Mouse (Mus musculus) thymus, adult 2 months (tissue): ENCODE data around the gene Sytl4. TPM values are rescaled to one million over a fixed set of nuclear protein-coding genes. Genes with fewer than 3 reads are reported as not detected.

Experiments used
- DNase-seq: peaks from one replicate; pipeline ENCODE4 v3.0.0; 2021
- H3K27ac ChIP-seq: fragments of 200-500 bp; 2 replicates; pipeline ENCODE4 v1.5.1; 2012; ENCODE audit warnings: low read length, control low read depth; ENCODE audit not compliant: control insufficient read depth, insufficient read depth
- H3K27me3 ChIP-seq: fragments of 200-500 bp; 2 replicates; pipeline ENCODE4 v1.6.1; 2012; ENCODE audit warnings: mild to moderate bottlenecking, low read length, moderate library complexity, mixed read lengths; ENCODE audit not compliant: control insufficient read depth, insufficient read depth
- H3K36me3 ChIP-seq: fragments of 200-500 bp; 2 replicates; pipeline ENCODE4 v1.6.1; 2012; ENCODE audit warnings: mild to moderate bottlenecking, low read length, moderate library complexity; ENCODE audit not compliant: control insufficient read depth, insufficient read depth
- H3K4me1 ChIP-seq: fragments of 200-500 bp; replicated peaks from 2 replicates; pipeline ENCODE4 v1.6.1; 2012; ENCODE audit warnings: low read length; ENCODE audit not compliant: control insufficient read depth, insufficient read depth
- H3K4me3 ChIP-seq: fragments of 200-500 bp; 2 replicates; pipeline ENCODE4 v1.5.1; 2012; ENCODE audit warnings: mild to moderate bottlenecking, low read length, control low read depth, moderate library complexity; ENCODE audit not compliant: control insufficient read depth, insufficient read depth
- CTCF ChIP-seq: fragments of 200-500 bp; IDR thresholded peaks from 2 replicates; pipeline ENCODE4 v1.5.1; 2012; ENCODE audit warnings: mild to moderate bottlenecking, control low read depth, low read length, moderate library complexity, borderline replicate concordance; ENCODE audit not compliant: control insufficient read depth, poor library complexity, insufficient read depth; ENCODE audit errors: extremely low read depth
- POLR2A ChIP-seq: fragments of 200-500 bp; IDR thresholded peaks from 2 replicates; pipeline ENCODE4 v1.6.1; 2012; ENCODE audit warnings: mild to moderate bottlenecking, low read length, control low read depth, moderate library complexity; ENCODE audit not compliant: control insufficient read depth, poor library complexity, insufficient read depth; ENCODE audit errors: extremely low read depth
- WGBS: fragments of 180-500 bp; shearing (Covaris S2); methylation state at CpG from one replicate; pipeline ENCODE4 v1.1.7; 2018; 5-methylcytosine and 5-hydroxymethylcytosine counted together
- polyA plus RNA-seq: library from polyadenylated mRNA; depleted of rRNA; stranded (reverse); fragments of >200 nt; gene quantifications from 2 replicates; pipeline ENCODE4 v1.2.3, GENCODE M21; 2012; rRNA removed

Sytl4 gene
- polyA plus RNA-seq = 0.27 and 0.37 TPM in 2 replicates

DNA sequence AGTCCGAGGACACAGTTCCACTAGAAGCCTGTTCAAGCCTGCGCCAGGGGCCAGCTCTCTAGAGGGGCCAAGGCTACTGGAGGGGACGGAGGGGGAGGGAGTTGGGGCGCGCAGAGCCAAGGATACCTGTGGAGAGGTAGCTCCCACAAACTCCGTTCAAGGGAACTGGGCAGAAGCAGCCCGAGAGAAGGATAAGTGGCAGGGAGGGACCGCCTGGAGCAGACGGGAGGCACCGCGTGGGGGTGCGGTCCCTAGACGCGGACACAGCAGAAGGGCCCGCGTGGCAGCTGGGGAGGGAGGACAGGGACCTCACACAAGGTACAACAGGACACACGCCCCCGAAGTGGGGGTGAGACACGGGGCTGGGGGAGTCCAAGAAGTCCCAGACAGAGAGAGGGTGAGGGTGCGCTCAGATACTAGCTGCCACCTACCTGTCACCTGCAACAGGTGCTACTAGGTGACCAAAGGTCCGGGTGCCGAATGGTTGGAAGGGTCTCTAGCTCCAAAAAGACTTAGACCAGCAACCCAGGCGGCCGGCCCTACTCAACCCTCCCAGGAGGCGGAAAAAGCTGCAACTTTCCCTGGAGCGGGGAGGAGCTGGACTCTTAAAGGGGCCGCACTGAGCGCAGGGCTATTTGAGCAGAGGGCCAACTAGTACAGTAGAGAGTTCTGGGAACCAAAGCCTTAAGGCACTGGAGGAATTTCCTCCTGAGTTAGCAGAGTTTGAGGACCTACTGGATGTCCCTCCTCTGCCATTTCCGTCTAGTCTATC lies at the start of gene Sytl4:
TSS of gene Sytl4 (minus strand) at position 582 of the 772 bp plus-strand sequence.
- DNase-seq = no peak
- H3K36me3 ChIP-seq = no peaks in the 10 kb centered on the region

DNA sequence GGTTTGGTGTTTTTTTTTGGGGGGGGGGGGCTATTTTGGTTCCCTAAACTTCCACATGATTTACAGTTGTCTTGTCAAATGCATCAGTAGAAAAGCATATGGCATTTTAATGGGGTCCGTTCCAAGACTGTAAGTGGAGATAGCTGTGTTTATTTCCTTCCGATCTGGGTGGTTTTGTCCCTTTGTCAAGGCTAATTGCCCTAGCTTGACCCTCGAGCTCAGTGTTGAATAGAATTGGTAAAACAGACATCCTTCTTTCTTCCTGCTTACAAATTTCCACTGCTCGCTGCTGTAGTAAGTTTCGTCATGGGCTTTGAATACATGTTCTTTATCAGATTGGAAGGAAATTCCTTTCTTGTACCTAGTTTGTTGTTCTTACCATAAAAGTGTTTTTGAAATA lies 39.1 kb upstream of the Sytl4 start:
- Histone ChIP-seq H3K27ac (no peak overlapping the region), H3K4me1 (no peaks in the 10 kb centered on the region), H3K27me3 (no peaks in the 10 kb centered on the region), H3K36me3 (no peaks in the 10 kb centered on the region), H3K4me3 (no peak overlapping the region)
- 60% methylated on average over 5 of the region's 5 CpGs for WGBS
- no peak for TF ChIP-seq POLR2A
- TF ChIP-seq CTCF = no peak
- no peak for DNase-seq

More for the DNA sequence above, at the start of gene Sytl4:
- H3K4me1 ChIP-seq = no peaks in the 10 kb centered on the region
- WGBS = 11% methylated on average over 27 of the region's 29 CpGs
- no peak within 1 kb of the TSS for H3K27ac ChIP-seq
- TF ChIP-seq POLR2A (no peak), CTCF (no peak)
- no peak within 1 kb of the TSS for H3K4me3 ChIP-seq
- H3K27me3 ChIP-seq = no peaks in the 10 kb centered on the region; the same call in 1 of the 2 replicates

- DNase-seq = peak; percentile 60
- TF ChIP-seq CTCF (no peak), POLR2A (no peak)
- no peak overlapping the region for H3K4me3 ChIP-seq
- no peak overlapping the region for H3K27ac ChIP-seq
- H3K27me3 ChIP-seq = no peaks in the 10 kb centered on the region
- WGBS = 3% methylated on average over 9 of the region's 9 CpGs
- H3K36me3 ChIP-seq = no peaks in the 10 kb centered on the region
- H3K4me1 ChIP-seq = no peaks in the 10 kb centered on the region
Observed at GRCm38 (mm10) chrX:134019005-134019404, 37.4 kb upstream of the Sytl4 start.

- DNase-seq = no peak
- WGBS = 93% methylated on average over 3 of the region's 3 CpGs
- H3K4me3 ChIP-seq = no peak overlapping the region
- H3K27ac ChIP-seq = no peak overlapping the region
- H3K36me3 ChIP-seq = no peaks in the 10 kb centered on the region
- no peaks in the 10 kb centered on the region for H3K27me3 ChIP-seq
- H3K4me1 ChIP-seq = no peaks in the 10 kb centered on the region
- no peak for TF ChIP-seq POLR2A
- TF ChIP-seq CTCF = no peak
Observed at GRCm38 (mm10) chrX:133995866-133996265, 14.3 kb upstream of the Sytl4 start.

- DNase-seq = no peak
Observed at GRCm38 (mm10) chrX:133964615-133965014, 17.0 kb downstream of the Sytl4 start.

GRCm38 (mm10) chrX:133960617-133961016 lies 21.0 kb downstream of the Sytl4 start:
- Histone ChIP-seq H3K27me3 (no peaks in the 10 kb centered on the region), H3K27ac (no peak overlapping the region), H3K4me1 (no peaks in the 10 kb centered on the region), H3K36me3 (no peaks in the 10 kb centered on the region), H3K4me3 (no peak overlapping the region)
- TF ChIP-seq POLR2A (no peak), CTCF (no peak)
- no peak for DNase-seq
- WGBS = 9% methylated on average over 2 of the region's 2 CpGs

More at GRCm38 (mm10) chrX:133964615-133965014, 17.0 kb downstream of the Sytl4 start:
- H3K27ac ChIP-seq = no peak overlapping the region
- no peaks in the 10 kb centered on the region for H3K4me1 ChIP-seq
- TF ChIP-seq CTCF (no peak), POLR2A (no peak)
- 61% methylated on average over 2 of the region's 2 CpGs for WGBS
- no peak overlapping the region for H3K4me3 ChIP-seq
- H3K36me3 ChIP-seq = no peaks in the 10 kb centered on the region
- no peaks in the 10 kb centered on the region for H3K27me3 ChIP-seq

DNA sequence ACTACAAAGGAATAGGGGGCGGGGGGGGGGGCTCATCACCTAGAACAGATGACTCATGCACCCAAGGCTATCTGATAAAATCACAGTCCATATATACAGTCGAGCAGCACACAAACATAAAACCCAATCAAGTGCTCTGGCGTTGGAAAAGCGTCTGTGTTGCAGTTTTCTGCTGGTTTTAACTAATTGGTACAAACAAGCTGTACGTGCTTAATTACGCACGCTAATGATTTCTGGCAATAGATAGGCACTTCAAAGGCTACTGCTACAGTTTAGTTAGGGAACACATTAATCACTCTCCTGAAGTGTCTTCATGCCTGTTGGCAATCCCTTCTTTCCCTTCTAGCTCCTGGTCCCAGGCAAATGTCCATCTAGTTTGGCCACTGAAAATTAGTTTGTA lies 27.0 kb downstream of the Sytl4 start:
- no peak for DNase-seq
- Histone ChIP-seq H3K27me3 (no peaks in the 10 kb centered on the region), H3K4me3 (no peak overlapping the region), H3K4me1 (no peaks in the 10 kb centered on the region), H3K36me3 (no peaks in the 10 kb centered on the region), H3K27ac (no peak overlapping the region)
- no peak for TF ChIP-seq CTCF
- 88% methylated on average over 7 of the region's 7 CpGs for WGBS

DNA sequence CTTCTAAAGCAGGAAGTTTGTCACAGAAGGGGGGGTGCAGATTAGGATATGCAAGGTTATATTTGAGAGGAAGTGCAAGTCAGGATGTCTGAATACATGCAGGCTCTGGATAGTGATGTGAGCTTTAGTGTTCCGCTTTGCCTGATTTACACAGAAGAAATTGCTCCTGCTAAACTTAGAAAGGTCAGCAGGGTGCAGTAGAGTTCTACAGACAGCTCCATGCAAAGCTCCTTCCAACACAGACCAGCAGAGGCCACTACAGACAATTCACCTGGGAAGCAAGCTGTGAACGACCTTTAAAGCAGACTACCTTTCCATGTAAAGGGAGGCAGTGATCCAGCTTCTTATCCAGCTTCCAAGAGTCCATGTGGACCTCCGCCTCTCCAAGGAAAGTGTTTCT lies 34.2 kb downstream of the Sytl4 start:
- TF ChIP-seq CTCF (no peak), POLR2A (no peak)
- H3K27ac ChIP-seq = no peak overlapping the region
- H3K36me3 ChIP-seq = no peaks in the 10 kb centered on the region
- peak; percentile 32 for DNase-seq
- no peaks in the 10 kb centered on the region for H3K27me3 ChIP-seq
- no peaks in the 10 kb centered on the region for H3K4me1 ChIP-seq
- H3K4me3 ChIP-seq = no peak overlapping the region
- WGBS = 49% methylated on average over 3 of the region's 3 CpGs
